Mouse (Mus musculus): ENCODE measurements at regions not wholly inside any gene's neighbourhood (a gene's known extent, or its start where the extent isn't known, plus 50 kb on each side); places are given as distances from the start of the nearest gene placed in this dataset.

DNA sequence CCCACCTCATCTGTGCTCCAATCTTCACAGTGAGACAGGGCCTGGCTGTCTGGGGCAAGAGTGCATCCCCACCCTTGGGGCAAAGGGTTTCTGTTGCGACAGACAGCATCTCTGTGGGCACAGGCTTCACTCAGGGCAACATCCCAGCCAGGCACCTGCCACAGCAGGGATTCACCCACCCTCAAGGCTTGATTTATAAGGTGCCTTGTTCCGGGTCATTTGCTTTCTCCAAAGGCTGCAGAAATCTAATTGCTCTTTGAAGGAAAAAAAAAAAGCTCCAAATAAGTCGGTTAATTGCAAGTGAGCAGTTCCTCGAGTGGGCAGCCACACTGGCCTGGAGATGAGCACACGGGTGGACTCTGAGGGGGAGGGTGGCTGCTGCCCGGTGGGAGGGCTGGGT is 61.5 kb upstream of the Nkx1-1 start:
- TF ChIP-seq POLR2A (IDR thresholded peaks at IDR 0.05; ENCODE audit: low read depth, low read length): no peak
- no peak for TF ChIP-seq CTCF (conservative IDR thresholded peaks at IDR 0.05; ENCODE audit: insufficient read depth, insufficient read length, low read depth, low read length)

Data from kidney, adult 2 months (tissue).